Mouse (Mus musculus) hindbrain, postnatal 0 days (tissue): ENCODE measurements around the gene Tsks. TPM values are rescaled to one million over a fixed set of nuclear protein-coding genes. Genes with fewer than 3 reads are reported as not detected.

ENCODE experiments used
- ATAC-seq: fragments of 200-750 bp; cut with Nextera tagmentation; 2 replicates; pipeline ENCODE4 v1.8.0; 2017; ENCODE audit warnings: mild to moderate bottlenecking, moderate TSS enrichment, moderate library complexity
- DNase-seq: peaks from one replicate; pipeline ENCODE4 v3.0.0-alpha.2; 2015; ENCODE audit warnings: low spot score
- H3K27ac ChIP-seq: fragments of 300-500 bp; sonication (generic); 2 replicates; pipeline ENCODE4 v1.5.1; 2014; ENCODE audit warnings: mild to moderate bottlenecking
- H3K27me3 ChIP-seq: fragments of 300-500 bp; sonication (generic); 2 replicates; pipeline ENCODE4 v1.6.1; 2014; ENCODE audit warnings: low read length, mixed read lengths; ENCODE audit not compliant: insufficient read depth
- H3K36me3 ChIP-seq: fragments of 300-500 bp; sonication (generic); 2 replicates; pipeline ENCODE4 v1.6.1; 2014; ENCODE audit warnings: low read length, mixed read lengths; ENCODE audit not compliant: insufficient read depth
- H3K4me1 ChIP-seq: fragments of 300-500 bp; sonication (generic); 2 replicates; pipeline ENCODE4 v1.6.1; 2014; ENCODE audit warnings: antibody characterized with exemption, low read length, mixed read lengths; ENCODE audit not compliant: insufficient read depth
- H3K4me2 ChIP-seq: fragments of 300-500 bp; sonication (generic); 2 replicates; pipeline ENCODE4 v1.6.1; 2014; ENCODE audit warnings: low read depth, mild to moderate bottlenecking, low read length, moderate library complexity, mixed read lengths
- H3K4me3 ChIP-seq: fragments of 300-500 bp; sonication (generic); 2 replicates; pipeline ENCODE4 v1.5.1; 2014; ENCODE audit warnings: low read length
- H3K9ac ChIP-seq: fragments of 300-500 bp; sonication (generic); replicated peaks from 2 replicates; pipeline ENCODE4 v1.6.1; 2014; ENCODE audit warnings: mild to moderate bottlenecking, low read length, moderate library complexity, mixed read lengths
- H3K9me3 ChIP-seq: fragments of 300-500 bp; sonication (generic); 2 replicates; pipeline ENCODE4 v1.6.1; 2016; ENCODE audit warnings: low read length, mixed read lengths
- CTCF ChIP-seq: IDR thresholded peaks from 2 replicates; pipeline ENCODE4 v1.5.1; 2016; ENCODE audit warnings: antibody characterized with exemption, control low read depth, low read depth
- WGBS: fragments of 180-500 bp; shearing (Covaris S2); extraction: QIAGEN DNeasy Blood & Tissue Kit; methylation state at CpG from one replicate; pipeline ENCODE4 v1.1.7; 2014; 5-methylcytosine and 5-hydroxymethylcytosine counted together
- polyA plus RNA-seq: library from polyadenylated mRNA; unstranded; fragments of >200 nt; fragmentation: Nextera tagmentation; extraction: Ambion mirVana; gene quantifications from 2 replicates; pipeline ENCODE4 v1.2.1, GENCODE M21; 2015
- total RNA-seq: library from RNA; depleted of rRNA; stranded (reverse); fragments of >200 nt; gene quantifications from 2 replicates; pipeline ENCODE4 v1.2.3, GENCODE M21; 2014; rRNA removed

Tsks gene
- total RNA-seq: not detected in 2 replicates
- polyA plus RNA-seq: 0.25 and 0.40 TPM in 2 replicates

GRCm38 (mm10) chr7:44942904-44943303, at the start of gene Tsks:
Tsks (plus strand) TSS chr7:44943204.
- ATAC-seq (no peak), DNase-seq (no peak)
- H3K4me2 ChIP-seq: no peak within 1 kb of the TSS
- H3K27ac ChIP-seq: no peak within 1 kb of the TSS
- no peaks in the 10 kb centered on the region for H3K27me3 ChIP-seq
- H3K36me3 ChIP-seq: no peaks in the 10 kb centered on the region
- TF ChIP-seq CTCF: no peak
- no peaks in the 10 kb centered on the region for H3K4me1 ChIP-seq
- WGBS: 78% methylated on average over 7 of the region's 7 CpGs
- H3K9me3 ChIP-seq: no peaks in the 10 kb centered on the region
- H3K9ac ChIP-seq: no peak within 1 kb of the TSS
- no peak within 1 kb of the TSS for H3K4me3 ChIP-seq

- Histone ChIP-seq H3K4me2 (no peak overlapping the region), H3K27me3 (no peaks in the 10 kb centered on the region), H3K36me3 (no peaks in the 10 kb centered on the region), H3K9me3 (no peaks in the 10 kb centered on the region), H3K4me3 (no peak overlapping the region), H3K27ac (peak overlapping the region; percentile 71; the same call in 1 of the 2 replicates), H3K9ac (no peak overlapping the region), H3K4me1 (peaks cover 37% of the 10 kb centered on the region)
- ATAC-seq (no peak), DNase-seq (no peak)
- no peak for TF ChIP-seq CTCF
- 91% methylated on average over 3 of the region's 3 CpGs for WGBS
Measured at GRCm38 (mm10) chr7:44894175-44894574, 48.8 kb upstream of the Tsks start.

- no peak overlapping the region; the same call in 1 of the 2 replicates for H3K9ac ChIP-seq
- WGBS: 17% methylated on average over 7 of the region's 7 CpGs
- ATAC-seq (no peak), DNase-seq (peak; percentile 62)
- peak overlapping the region; percentile 88 for H3K27ac ChIP-seq
- H3K9me3 ChIP-seq: no peaks in the 10 kb centered on the region
- H3K36me3 ChIP-seq: 0 out of 2 replicates have a peak, but pooled peaks cover 10% of the 10 kb centered on the region
- H3K4me3 ChIP-seq: peak overlapping the region; percentile 70
- peaks cover 37% of the 10 kb centered on the region for H3K4me1 ChIP-seq
- TF ChIP-seq CTCF: no peak
- H3K27me3 ChIP-seq: no peaks in the 10 kb centered on the region
- H3K4me2 ChIP-seq: peak overlapping the region; percentile 85
Measured at GRCm38 (mm10) chr7:44895206-44895592, 47.8 kb upstream of the Tsks start.

DNA sequence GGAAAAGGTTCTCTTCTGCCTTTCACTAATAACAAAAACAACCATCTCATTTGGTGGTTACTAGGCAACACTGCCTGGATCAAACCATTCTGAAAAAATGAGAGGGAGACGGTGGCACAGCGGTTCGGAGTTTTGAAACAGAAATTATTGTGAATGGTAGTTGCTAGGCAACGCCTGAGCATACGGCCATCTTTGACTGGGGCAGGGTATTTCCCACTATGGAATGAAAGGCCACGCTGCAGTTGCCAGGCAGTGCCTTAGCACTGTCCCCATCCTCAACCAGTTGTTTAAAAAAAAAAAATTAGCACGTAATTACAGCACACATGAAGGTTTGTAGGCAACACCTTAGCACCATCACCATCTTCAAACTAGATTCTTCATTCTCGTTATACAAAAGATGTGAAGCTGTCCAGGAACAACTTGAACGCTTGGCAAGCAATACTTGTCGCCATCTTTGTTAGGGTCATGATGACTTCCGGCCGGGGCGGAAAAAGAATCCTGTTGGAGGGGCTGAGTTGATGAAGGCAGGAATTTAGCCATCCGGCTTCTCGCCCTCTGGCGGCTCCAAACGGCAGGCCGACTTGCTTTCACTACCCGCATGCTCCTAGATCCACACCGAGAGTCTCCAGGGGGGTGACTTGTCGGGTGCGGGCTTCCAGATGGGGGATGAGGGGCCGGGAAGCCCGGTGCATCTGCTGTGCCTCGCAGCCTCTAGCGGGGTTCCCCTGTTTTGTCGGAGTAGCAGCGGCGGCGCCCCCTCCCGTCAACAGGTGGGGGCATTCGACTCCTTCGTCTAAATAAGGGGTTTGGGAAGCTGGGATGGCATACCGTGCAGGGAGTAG, 47.2 kb upstream of the Tsks start, which contains the start of gene Fuz:
Gene Fuz (plus strand): TSS at position 487 of the 842 bp plus-strand sequence.
- Histone ChIP-seq H3K27ac (peak within 1 kb of the TSS; percentile 88), H3K36me3 (0 out of 2 replicates have a peak, but pooled peaks cover 15% of the 10 kb centered on the region), H3K9ac (peak within 1 kb of the TSS; percentile 61), H3K27me3 (no peaks in the 10 kb centered on the region), H3K4me1 (peaks cover 30% of the 10 kb centered on the region), H3K9me3 (no peaks in the 10 kb centered on the region), H3K4me2 (peak within 1 kb of the TSS; percentile 85), H3K4me3 (peak within 1 kb of the TSS; percentile 70)
- WGBS: under 1% methylated on average over 34 of the region's 34 CpGs
- peak; percentile 82 for TF ChIP-seq CTCF
- ATAC-seq (peak; percentile 84), DNase-seq (peak; percentile 97)

GRCm38 (mm10) chr7:44896499-44896898, 46.5 kb upstream of the Tsks start:
- 15% methylated on average over 10 of the region's 10 CpGs for WGBS
- ATAC-seq (no peak), DNase-seq (no peak)
- H3K27me3 ChIP-seq: no peaks in the 10 kb centered on the region
- H3K27ac ChIP-seq: peak overlapping the region; percentile 88
- H3K36me3 ChIP-seq: 0 out of 2 replicates have a peak, but pooled peaks cover 15% of the 10 kb centered on the region
- no peaks in the 10 kb centered on the region for H3K9me3 ChIP-seq
- H3K4me3 ChIP-seq: peak overlapping the region; percentile 70
- H3K9ac ChIP-seq: peak overlapping the region; percentile 61
- peaks cover 31% of the 10 kb centered on the region; the same call in 1 of the 2 replicates for H3K4me1 ChIP-seq
- no peak for TF ChIP-seq CTCF
- H3K4me2 ChIP-seq: peak overlapping the region; percentile 85

DNA sequence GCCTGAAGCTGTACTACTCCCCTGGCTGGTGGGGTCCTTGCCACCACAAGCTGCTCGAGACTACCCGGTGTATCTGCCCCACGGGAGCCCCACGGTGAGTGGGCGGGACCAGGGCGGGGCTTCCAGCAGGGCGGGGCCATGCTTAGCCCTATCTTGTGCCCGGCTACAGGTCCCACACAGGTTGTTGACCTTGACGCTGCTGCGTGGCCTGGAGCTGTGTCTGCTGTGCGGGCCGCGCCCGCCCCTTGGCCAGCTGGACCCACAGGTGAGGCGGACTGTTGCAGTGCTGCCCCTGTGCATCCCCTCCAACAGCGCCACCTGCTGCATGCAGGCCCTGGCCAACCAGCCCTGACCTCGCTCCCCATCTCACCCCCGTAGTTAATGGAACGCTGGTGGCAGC, 44.4 kb upstream of the Tsks start:
- H3K27ac ChIP-seq: 0 out of 2 replicates have a peak overlapping the region, but pooled peaks have one; percentile 2
- H3K27me3 ChIP-seq: no peaks in the 10 kb centered on the region
- H3K4me1 ChIP-seq: peaks cover 25% of the 10 kb centered on the region; the same call in 1 of the 2 replicates
- peaks cover 31% of the 10 kb centered on the region for H3K36me3 ChIP-seq
- 38% methylated on average over 19 of the region's 19 CpGs for WGBS
- DNase-seq (no peak), ATAC-seq (no peak)
- no peak overlapping the region for H3K4me3 ChIP-seq
- H3K9me3 ChIP-seq: no peaks in the 10 kb centered on the region
- TF ChIP-seq CTCF: peak; percentile 64
- H3K4me2 ChIP-seq: no peak overlapping the region
- H3K9ac ChIP-seq: no peak overlapping the region
